Mouse (Mus musculus) forebrain, embryonic 11.5 days (tissue): ENCODE measurements around the gene Lemd1. TPM values are rescaled to one million over a fixed set of nuclear protein-coding genes. Genes with fewer than 3 reads are reported as not detected.

Source experiments
- ATAC-seq: fragments of 200-750 bp; cut with Nextera tagmentation; replicated peaks from 2 replicates; pipeline ENCODE4 v1.8.0; 2017; ENCODE audit warnings: moderate TSS enrichment; ENCODE audit not compliant: low FRiP score
- DNase-seq: peaks from one replicate; pipeline ENCODE4 v3.0.0-alpha.2; 2017; ENCODE audit warnings: low spot score
- H3K27ac ChIP-seq: fragments of 300-500 bp; sonication (generic); 2 replicates; pipeline ENCODE4 v1.5.1; 2014; ENCODE audit warnings: low read depth, low read length
- H3K27me3 ChIP-seq: fragments of 300-500 bp; sonication (generic); 2 replicates; pipeline ENCODE4 v1.6.1; 2014; ENCODE audit warnings: mild to moderate bottlenecking, low read length, mixed read lengths; ENCODE audit not compliant: control insufficient read depth, insufficient read depth
- H3K36me3 ChIP-seq: fragments of 300-500 bp; sonication (generic); 2 replicates; pipeline ENCODE4 v1.6.1; 2014; ENCODE audit warnings: mild to moderate bottlenecking, low read length, moderate library complexity, mixed read lengths; ENCODE audit not compliant: control insufficient read depth, insufficient read depth
- H3K4me1 ChIP-seq: fragments of 300-500 bp; sonication (generic); replicated peaks from 2 replicates; pipeline ENCODE4 v1.6.1; 2014; ENCODE audit warnings: low read length, mixed read lengths; ENCODE audit not compliant: control insufficient read depth, insufficient read depth
- H3K4me2 ChIP-seq: fragments of 300-500 bp; sonication (generic); 2 replicates; pipeline ENCODE4 v1.6.1; 2014; ENCODE audit warnings: low read depth, mild to moderate bottlenecking, low read length, moderate library complexity, mixed read lengths; ENCODE audit not compliant: severe bottlenecking
- H3K4me3 ChIP-seq: fragments of 300-500 bp; sonication (generic); 2 replicates; pipeline ENCODE4 v1.5.1; 2014; ENCODE audit warnings: low read depth, low read length
- H3K9ac ChIP-seq: fragments of 300-500 bp; sonication (generic); 2 replicates; pipeline ENCODE4 v1.6.1; 2014; ENCODE audit warnings: low read length
- H3K9me3 ChIP-seq: fragments of 300-500 bp; sonication (generic); 2 replicates; pipeline ENCODE4 v1.6.1; 2016; ENCODE audit warnings: low read length, mixed read lengths; ENCODE audit not compliant: control insufficient read depth
- WGBS: fragments of 180-500 bp; shearing (Covaris S2); extraction: QIAGEN DNeasy Blood & Tissue Kit; methylation state at CpG from one replicate; pipeline ENCODE4 v1.1.7; 2014; 5-methylcytosine and 5-hydroxymethylcytosine counted together
- polyA plus RNA-seq: library from polyadenylated mRNA; unstranded; fragments of >200 nt; fragmentation: Nextera tagmentation; extraction: Ambion mirVana; gene quantifications from 2 replicates; pipeline ENCODE4 v1.2.1, GENCODE M21; 2014

Lemd1 gene
- polyA plus RNA-seq, 1 experiment from 2014 or later = 8.1 TPM

DNA sequence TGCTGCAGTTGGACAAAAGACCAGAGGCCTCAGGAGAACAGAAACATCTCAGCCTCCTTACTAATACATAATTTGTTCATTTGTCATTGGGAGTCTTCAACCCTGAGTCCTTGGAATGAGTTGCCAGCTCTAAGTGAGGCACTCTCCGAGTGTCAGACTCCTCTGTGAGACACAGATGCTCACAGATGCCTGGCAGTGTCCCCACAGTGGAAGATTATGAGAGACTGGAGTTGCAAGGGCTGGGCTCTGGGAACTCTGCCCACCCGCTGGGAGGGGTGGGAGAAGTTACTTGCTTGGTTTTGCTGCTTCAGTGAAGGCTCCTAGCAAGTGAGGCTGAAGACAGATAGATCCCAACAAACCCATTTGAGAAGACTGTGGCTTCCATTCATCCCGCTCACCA is 104.8 kb downstream of the Lemd1 start:
- H3K27me3 ChIP-seq = peaks cover 8% of the 10 kb centered on the region; the same call in 1 of the 2 replicates
- H3K9ac ChIP-seq = no peak overlapping the region
- H3K9me3 ChIP-seq = no peaks in the 10 kb centered on the region
- H3K4me1 ChIP-seq = peaks cover 40% of the 10 kb centered on the region
- H3K4me2 ChIP-seq = no peak overlapping the region
- DNase-seq (no peak), ATAC-seq (no peak)
- H3K4me3 ChIP-seq = no peak overlapping the region
- no peak overlapping the region for H3K27ac ChIP-seq
- WGBS = 63% methylated on average over 3 of the region's 3 CpGs
- no peaks in the 10 kb centered on the region for H3K36me3 ChIP-seq

DNA sequence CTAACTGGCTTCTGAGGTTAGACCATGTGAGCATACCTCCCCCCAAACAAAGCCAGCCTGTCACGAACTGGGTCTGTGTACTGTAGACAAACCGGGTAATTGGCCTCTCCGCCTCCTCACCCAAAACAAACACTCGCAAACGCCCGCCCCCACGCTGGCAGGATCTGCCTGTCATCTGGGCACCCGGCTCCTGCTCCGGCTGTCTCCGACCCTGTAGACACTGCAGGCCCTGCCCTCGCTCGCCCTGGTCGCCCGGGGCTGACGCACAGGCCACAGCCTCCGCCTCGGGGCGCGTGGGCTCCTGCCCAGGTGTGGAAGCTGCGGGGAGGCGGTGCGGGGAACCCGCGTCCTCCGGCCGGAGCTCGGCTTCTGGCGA is 107.2 kb downstream of the Lemd1 start, which contains the start of gene Klhdc8a:
Gene Klhdc8a, plus strand, starts transcription at position 202 of the 376 bp plus-strand sequence.
- no peaks in the 10 kb centered on the region for H3K36me3 ChIP-seq
- peaks cover 23% of the 10 kb centered on the region for H3K4me1 ChIP-seq
- H3K4me2 ChIP-seq = peak within 1 kb of the TSS; percentile 92
- ATAC-seq (peak; percentile 60), DNase-seq (peak; percentile 80)
- no peaks in the 10 kb centered on the region for H3K9me3 ChIP-seq
- H3K27me3 ChIP-seq = peaks cover 11% of the 10 kb centered on the region
- WGBS = 1% methylated on average over 28 of the region's 28 CpGs
- no peak within 1 kb of the TSS for H3K27ac ChIP-seq
- H3K9ac ChIP-seq = peak within 1 kb of the TSS; percentile 66
- peak within 1 kb of the TSS; percentile 48 for H3K4me3 ChIP-seq

DNA sequence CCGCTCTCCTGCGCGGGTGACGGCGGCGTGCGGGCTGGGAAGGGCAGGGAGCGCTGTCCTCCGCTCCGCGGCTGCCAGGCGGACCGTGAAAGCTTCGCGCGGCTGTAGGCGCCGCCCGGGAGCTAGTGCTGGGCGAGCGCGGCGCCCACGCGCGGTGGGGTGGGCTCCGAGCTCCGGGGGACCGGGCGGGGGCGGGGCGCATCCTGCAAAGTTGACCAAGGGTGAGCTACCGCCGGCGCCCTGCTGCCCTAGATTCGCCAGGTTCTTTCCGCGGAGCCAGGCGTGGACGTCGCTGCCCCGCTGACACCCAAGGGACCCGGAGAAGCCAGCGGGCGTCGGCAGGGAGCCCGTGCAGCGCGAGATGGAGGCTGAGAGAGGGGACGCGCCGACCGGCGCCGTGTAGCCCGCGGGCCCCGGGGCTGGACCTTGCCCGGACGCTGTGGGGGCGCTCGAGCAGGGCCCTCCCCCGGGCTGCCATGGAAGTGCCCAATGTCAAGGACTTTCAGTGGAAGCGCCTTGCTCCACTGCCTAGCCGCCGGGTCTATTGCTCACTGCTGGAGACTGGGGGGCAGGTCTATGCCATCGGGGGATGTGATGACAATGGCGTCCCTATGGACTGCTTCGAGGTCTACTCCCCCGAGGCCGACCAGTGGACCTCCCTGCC is 107.7 kb downstream of the Lemd1 start:
- WGBS = 2% methylated on average over 65 of the region's 71 CpGs
- no peaks in the 10 kb centered on the region for H3K9me3 ChIP-seq
- H3K4me2 ChIP-seq = peak overlapping the region; percentile 92
- ATAC-seq (peak; percentile 38), DNase-seq (peak; percentile 66)
- H3K27ac ChIP-seq = no peak overlapping the region
- peaks cover 23% of the 10 kb centered on the region for H3K4me1 ChIP-seq
- H3K4me3 ChIP-seq = peak overlapping the region; percentile 48
- H3K9ac ChIP-seq = peak overlapping the region; percentile 66
- peaks cover 11% of the 10 kb centered on the region for H3K27me3 ChIP-seq
- no peaks in the 10 kb centered on the region for H3K36me3 ChIP-seq

DNA sequence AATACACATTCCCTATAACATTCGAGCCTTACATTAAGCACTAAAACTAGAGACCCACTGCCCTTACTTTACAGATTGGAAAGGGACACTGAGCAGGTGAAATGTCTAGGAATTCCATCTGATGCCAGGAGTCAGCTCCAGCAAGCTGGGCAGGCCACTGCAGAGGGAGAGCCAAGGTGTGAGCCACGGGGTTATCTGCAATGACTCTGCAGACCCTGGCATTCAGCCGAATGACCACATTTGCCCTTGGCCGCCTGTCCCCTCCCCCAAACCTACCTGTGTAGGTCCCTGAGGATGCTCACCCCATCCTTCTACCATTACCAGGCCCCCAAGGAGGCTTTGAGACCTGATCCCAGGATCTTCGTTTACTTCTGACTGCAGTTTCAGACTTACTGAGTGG is 108.5 kb downstream of the Lemd1 start:
- no peak for ATAC-seq
- Histone ChIP-seq H3K4me1 (peaks cover 23% of the 10 kb centered on the region), H3K27ac (no peak overlapping the region), H3K9ac (no peak overlapping the region), H3K4me3 (no peak overlapping the region), H3K36me3 (no peaks in the 10 kb centered on the region), H3K27me3 (peaks cover 11% of the 10 kb centered on the region), H3K9me3 (no peaks in the 10 kb centered on the region), H3K4me2 (no peak overlapping the region; the same call in 1 of the 2 replicates)
- DNase-seq = no peak
- 75% methylated on average over 5 of the region's 5 CpGs for WGBS

DNA sequence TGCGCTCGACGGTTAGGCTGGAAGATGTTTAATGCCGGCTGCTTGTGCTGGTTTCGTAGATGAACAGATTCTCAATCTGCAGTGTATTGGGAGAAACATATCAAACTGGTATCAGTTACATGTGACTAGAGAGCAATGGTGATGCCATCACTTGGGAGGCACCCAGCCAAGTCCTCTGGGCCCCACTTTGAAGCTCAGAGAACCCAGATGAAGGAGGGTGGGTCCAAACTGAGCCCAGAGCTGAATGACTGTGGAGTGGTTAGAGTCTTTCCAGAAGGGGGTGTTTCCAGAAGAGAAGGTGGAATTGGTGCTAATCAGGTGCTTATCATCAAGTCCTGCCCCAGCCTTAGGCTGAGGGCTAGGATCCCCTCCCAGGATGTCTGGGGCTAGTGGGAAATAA is 110.0 kb downstream of the Lemd1 start:
- H3K4me2 ChIP-seq = no peak overlapping the region
- H3K4me3 ChIP-seq = no peak overlapping the region
- H3K36me3 ChIP-seq = no peaks in the 10 kb centered on the region
- ATAC-seq = no peak
- H3K27me3 ChIP-seq = peaks cover 11% of the 10 kb centered on the region
- H3K4me1 ChIP-seq = peaks cover 17% of the 10 kb centered on the region
- no peak overlapping the region for H3K9ac ChIP-seq
- H3K27ac ChIP-seq = no peak overlapping the region
- H3K9me3 ChIP-seq = no peaks in the 10 kb centered on the region
- DNase-seq = no peak
- WGBS = 92% methylated on average over 5 of the region's 5 CpGs

- no peaks in the 10 kb centered on the region for H3K9me3 ChIP-seq
- H3K4me2 ChIP-seq = no peak overlapping the region
- H3K4me3 ChIP-seq = no peak overlapping the region
- H3K27me3 ChIP-seq = peaks cover 11% of the 10 kb centered on the region
- ATAC-seq = no peak
- H3K9ac ChIP-seq = no peak overlapping the region
- H3K36me3 ChIP-seq = no peaks in the 10 kb centered on the region
- no peak for DNase-seq
- H3K27ac ChIP-seq = no peak overlapping the region
- peaks cover 15% of the 10 kb centered on the region for H3K4me1 ChIP-seq
- WGBS = 87% methylated on average over 9 of the region's 9 CpGs
Observed at GRCm38 (mm10) chr1:132302341-132302866, 111.2 kb downstream of the Lemd1 start.

DNA sequence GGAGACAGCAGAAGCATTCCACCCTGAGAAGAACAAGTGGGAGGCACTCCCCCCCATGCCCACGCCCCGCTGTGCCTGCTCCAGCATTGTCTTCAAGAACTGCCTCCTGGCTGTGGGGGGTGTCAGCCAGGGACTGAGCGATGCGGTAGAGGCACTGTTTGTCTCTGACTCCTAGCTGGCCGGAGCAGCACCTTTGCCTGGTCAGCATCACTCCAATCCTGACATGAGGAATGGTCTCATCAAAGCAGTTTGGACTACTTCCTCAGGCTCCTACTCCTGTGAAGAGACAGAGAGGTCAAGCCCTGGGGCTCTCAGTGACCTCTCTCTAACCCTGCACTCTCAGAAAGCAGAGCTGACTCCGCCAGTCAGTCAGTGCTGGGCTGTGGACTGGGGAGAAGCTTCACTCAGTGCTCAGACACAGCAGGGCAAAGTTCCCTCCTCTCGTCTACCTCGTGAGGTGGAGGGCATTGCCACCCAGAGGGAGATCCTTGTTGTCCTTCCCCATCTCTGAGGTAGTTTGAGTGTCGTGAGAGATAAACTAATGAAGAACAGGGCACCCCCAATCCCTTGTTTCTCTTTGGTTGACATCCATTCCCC is 113.5 kb downstream of the Lemd1 start:
- WGBS = 55% methylated on average over 9 of the region's 9 CpGs
- H3K4me1 ChIP-seq = 0 out of 2 replicates have a peak, but pooled peaks cover 3% of the 10 kb centered on the region

GRCm38 (mm10) chr1:132306160-132306559 is 114.9 kb downstream of the Lemd1 start:
- 39% methylated on average over 4 of the region's 4 CpGs for WGBS
- Histone ChIP-seq H3K9me3 (no peaks in the 10 kb centered on the region), H3K36me3 (no peaks in the 10 kb centered on the region), H3K4me2 (no peak overlapping the region), H3K27ac (no peak overlapping the region), H3K4me1 (0 out of 2 replicates have a peak, but pooled peaks cover 3% of the 10 kb centered on the region), H3K4me3 (no peak overlapping the region), H3K9ac (no peak overlapping the region), H3K27me3 (peaks cover 3% of the 10 kb centered on the region)
- no peak for DNase-seq
- 0 out of 2 replicates have a peak, but pooled peaks have one; percentile 15 for ATAC-seq

More for the DNA sequence above, 113.5 kb downstream of the Lemd1 start:
- no peak overlapping the region for H3K4me3 ChIP-seq
- H3K4me2 ChIP-seq = no peak overlapping the region
- no peak overlapping the region for H3K27ac ChIP-seq
- ATAC-seq (no peak), DNase-seq (no peak)
- no peaks in the 10 kb centered on the region for H3K36me3 ChIP-seq
- H3K9me3 ChIP-seq = no peaks in the 10 kb centered on the region
- no peak overlapping the region for H3K9ac ChIP-seq
- peaks cover 5% of the 10 kb centered on the region for H3K27me3 ChIP-seq
